Mouse (Mus musculus): ENCODE data around the gene Klhl10.

DNA sequence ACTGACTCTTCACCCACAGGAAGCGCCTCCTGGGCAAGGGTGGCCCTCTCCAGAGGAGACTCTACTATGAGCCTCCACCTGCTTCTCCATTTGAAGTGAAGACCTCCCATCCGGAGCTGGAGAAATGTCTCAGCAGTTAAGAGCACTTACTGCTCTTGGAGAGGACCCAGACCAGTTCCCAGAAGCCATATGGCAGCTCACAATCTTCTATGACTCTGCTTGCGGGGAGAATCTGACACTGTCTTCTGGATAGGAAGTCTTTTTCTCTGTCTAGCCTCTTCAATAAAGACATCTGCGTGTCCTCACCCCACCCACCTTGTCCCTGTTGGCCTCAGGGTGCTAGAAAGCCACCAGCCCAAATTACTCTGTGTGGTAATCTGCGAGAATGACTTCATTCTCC is 48.8 kb upstream of the Klhl10 start:
- TF ChIP-seq CTCF (conservative IDR thresholded peaks at IDR 0.05; ENCODE audit: insufficient read depth, insufficient read length, low read depth, low read length): no peak
- TF ChIP-seq POLR2A (IDR thresholded peaks at IDR 0.05; ENCODE audit: low read depth, low read length): no peak

Data from kidney, adult 2 months (tissue).